Mouse (Mus musculus) adrenal gland, adult 8-10 months (tissue): ENCODE data around the gene Hnrnpa1. TPM values are rescaled to one million over a fixed set of nuclear protein-coding genes. Genes with fewer than 3 reads are reported as not detected.

Source experiments
- DNase-seq: peaks from one replicate; pipeline ENCODE4 v3.0.0; 2022
- total RNA-seq, 4 experiments: library from RNA; stranded (reverse); gene quantifications; 2 replicates each; pipeline ENCODE4 v1.2.4; 2022

The Hnrnpa1 gene
- 100 to 1,000 TPM; 151 to 278 (median 211) TPM for total RNA-seq

DNA sequence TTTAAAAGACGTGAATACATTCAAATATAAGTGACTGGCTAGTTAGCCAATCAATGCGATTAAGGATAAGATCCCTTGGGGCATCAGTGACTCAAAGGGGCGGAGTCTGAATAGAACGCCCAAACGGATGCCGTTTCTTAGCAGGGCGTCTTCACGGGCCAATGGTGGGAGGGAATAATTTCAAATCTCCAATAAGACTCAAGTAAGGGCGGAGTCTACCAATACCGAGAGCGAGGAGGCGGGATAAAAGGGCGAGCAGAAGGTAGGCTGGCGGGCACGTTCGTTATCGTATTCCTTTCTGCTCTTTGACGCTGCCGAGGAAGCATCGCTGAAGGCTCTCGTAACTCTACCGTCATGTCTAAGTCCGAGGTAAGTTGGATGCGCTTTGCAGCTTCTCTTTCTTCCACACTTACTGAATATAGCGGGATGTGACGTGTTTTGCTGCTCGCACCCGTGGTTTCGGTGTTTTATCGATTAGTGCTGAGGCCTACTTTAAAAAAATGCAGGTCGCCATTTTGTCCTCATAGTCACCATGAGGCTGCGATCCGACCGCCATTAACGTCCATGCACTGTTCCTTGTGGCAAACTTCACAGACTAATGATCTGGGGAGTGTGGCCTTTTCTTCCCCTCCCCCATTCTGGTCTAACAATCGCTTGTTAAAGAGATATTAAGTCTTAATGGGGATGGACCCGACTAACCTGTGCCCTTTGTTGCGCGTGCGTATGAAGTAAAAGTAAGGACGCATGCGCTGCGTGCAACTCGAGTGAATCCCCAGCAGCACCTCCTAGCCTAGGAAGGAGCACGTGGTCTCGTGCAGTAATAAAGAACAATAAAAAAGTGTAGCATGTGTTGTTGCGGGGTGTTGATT lies at the start of gene Hnrnpa1:
TSS of gene Hnrnpa1 (plus strand) at position 273 of the 869 bp plus-strand sequence.
- DNase-seq = peak; percentile 96

DNA sequence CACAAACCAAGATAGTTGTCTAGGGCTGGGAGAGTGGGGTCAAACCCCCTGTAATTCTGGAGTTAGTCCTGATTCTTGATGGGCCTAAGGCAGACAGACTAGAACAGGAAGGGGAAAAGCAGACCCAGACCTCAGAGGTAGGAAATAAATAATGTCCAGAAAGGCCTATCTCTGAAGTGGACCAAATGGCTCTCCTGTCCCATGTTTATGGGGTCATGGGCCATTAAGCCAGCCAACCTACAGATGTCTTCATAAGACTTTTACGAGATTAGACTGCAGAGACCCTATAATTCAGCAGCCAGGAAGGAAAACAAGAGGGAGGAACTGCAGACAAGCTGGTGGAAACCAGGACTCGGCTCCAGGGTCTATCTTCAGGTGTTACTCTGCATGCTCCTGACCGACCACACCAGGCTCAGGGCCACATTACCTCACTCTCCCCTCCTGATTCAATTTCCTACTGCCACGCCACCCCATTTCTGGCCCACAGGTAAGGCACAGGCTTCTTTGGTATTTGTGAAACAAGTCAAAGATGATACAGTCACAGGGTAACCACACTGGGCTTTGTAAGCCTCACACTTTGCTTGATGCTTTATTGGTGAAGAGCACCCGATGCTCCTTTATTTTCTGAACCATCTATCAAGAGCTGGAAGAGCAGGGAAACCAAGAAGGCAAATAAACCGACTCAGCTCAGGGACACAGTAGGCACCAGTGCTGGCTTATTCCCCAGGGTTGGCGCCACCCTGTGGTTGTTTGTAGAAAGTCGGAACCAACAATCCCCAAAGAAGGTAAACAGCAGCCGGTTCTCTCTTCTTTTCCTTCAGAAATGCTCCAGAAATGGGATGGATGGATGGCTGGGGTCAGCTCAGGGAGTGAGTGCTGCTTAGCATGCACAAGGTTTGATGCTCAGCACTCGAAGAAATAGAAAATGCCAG lies 49.4 kb upstream of the Hnrnpa1 start:
- no peak for DNase-seq

DNA sequence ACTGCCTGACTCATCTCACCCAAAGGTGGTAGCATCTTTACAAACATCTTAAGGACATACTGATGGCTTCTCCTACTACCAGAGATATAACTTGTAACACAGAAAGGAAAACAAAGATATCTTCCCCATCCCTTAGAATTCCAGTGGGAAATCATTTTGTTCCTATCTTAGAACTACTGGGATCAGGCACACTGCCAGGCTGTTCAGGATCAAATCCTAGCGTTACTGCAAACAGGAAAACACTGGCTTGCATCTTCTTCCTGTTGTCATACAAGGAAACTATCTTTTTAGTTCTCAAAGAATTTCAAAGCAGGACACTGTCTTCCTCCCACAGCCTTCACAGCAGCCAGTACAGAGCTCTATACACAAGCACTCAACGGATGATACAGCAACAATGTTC lies 46.6 kb upstream of the Hnrnpa1 start:
- DNase-seq = no peak

DNA sequence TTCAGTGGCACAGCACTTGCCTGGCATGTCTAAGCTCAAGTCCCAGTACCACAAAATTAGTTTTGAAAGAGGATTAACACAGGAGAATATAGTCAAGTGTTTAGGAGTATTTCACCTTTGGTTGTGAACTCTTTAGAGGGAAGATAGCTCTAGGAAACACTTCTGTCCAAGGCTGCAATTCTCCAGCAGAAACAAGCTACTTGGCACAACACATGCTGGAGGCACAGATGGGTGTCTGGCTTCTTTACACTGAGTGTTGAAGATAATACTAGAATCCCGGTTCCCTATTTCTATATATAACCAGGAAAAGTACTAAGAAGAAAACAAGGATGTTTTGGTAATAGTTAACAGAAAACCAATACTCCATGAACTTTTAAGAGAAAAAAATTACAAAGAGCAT lies 43.4 kb upstream of the Hnrnpa1 start:
- no peak for DNase-seq

DNA sequence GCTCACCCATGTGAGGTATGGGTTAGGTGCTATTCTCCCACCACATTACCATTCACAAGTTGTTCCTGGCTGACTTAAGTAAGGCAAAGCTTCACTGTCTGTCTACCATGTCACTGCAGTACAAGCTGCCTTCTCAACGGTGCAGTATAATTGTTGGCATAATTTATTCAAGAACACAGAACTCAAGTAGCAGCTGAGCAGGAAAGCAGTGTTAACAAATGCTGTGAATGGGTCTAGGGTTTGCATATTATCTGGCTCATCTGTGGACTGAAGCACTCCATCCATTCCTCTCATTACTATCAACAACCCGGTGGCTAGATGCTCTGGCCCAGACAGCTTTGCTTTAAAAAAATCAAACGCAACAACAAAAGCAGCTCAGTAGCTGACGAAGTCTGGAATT lies 42.4 kb upstream of the Hnrnpa1 start:
- no peak for DNase-seq

DNA sequence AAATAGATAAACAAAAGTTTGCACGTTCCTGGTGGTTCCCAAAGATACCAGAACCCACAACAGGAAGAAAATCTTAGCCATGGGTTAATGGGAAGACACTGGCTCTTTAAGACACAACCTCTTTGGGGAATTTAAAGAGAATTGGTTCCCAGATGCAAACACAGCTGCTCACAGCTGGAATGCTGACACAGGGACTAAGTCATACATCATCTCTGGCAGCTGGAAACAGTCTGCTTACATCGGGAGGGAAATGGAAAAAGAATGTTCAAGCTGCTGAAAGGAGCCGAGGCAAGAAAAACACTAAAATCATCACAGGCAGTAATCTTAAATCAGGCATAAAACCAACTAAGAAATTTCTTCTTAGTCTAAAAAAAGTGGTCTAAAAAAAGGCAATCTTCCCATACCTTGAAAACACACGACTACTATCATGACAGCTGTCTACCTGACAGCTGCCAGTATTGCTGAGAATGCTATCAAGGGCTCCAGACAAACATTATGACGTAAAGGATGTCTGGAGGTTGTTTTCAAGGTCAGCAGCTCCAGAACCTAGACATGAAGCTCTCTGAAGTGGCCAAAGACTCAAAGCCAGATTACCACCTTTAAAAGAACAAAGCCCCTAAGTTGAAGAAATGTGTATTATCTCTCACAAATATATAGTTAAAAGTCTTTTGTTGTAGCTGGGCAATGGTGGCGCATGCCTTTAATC lies 38.0 kb upstream of the Hnrnpa1 start:
- no peak for DNase-seq

DNA sequence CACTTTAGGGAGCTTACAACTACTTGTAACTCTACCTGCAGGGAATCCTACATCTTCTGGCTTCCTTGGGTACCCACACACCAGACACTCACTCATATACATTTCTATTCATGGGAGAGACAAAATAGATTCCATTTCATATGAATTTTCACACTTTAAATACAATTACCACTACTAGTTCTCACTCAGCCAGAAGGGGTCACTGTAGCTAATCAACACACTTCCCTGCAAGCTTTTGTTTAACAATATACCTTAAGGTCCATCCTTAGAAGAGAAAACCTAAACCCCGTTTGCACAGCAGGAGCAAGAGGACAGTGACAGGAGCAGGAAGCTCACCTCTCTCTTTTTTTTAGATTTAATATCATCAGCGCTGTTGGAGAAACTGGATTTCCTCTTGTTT lies 35.1 kb upstream of the Hnrnpa1 start:
- DNase-seq = no peak

DNA sequence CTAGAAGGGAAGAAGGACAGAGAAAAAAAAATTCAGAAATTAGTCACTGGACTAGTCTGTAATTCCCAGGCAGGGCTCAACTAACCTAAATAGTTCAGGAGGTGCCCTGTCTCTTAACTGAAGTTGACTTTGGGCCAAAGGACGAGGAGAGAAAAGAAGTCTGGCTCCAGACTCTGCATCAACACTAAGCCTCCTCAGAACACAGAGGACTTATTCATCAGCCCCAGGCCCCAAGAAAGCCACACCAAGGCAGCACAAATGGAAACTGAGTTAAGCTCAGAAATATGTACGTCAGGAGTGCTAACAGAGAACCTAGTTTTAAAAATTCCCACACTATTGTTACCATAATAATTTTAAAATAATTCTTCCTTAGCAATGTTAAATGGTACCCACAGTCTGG lies 26.1 kb upstream of the Hnrnpa1 start:
- no peak for DNase-seq

DNA sequence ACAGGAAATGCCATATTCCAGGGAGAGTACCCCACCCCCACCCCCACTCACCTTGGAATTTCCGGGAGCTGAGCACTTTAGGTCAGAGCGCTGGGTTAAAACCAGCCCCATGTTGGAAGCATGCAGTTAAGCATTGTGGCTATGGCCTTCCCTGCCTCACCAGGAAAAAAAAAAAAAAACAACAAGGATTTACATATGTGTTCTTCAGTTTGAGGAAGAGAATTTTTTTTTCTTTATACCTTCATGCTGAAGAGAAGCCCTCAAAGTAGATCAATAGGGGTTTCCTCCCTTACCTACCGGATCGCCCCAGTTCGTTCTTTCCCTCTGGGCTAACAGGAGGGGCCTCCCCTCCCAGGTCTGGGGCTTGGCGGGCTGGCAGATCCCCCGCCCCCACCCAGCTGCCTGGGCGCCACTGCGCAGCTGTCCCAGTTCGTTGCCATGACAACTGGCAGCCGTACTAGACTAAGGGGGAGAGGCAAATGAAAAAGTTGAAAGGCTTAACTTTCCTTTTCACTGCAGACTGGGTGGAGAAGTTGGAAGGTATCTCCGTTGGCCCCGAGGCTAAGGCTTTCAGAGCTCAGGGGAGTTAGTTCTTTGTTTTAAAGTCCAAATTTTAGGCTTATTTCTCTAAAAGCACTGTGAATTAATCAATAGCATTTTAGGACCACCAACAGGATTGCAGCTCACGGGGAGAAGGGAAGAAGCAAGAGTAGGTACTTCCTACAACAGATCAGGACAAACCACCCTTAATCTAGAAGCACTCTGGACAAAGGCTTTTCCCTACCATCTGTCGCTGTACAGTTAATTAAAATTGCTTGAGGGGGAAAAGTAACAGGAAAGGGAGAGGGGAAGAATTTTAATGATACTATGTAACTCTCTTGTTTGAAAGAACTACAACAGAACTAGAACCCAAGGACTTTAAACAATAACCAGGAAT lies 25.0 kb upstream of the Hnrnpa1 start:
- DNase-seq = peak; percentile 83

DNA sequence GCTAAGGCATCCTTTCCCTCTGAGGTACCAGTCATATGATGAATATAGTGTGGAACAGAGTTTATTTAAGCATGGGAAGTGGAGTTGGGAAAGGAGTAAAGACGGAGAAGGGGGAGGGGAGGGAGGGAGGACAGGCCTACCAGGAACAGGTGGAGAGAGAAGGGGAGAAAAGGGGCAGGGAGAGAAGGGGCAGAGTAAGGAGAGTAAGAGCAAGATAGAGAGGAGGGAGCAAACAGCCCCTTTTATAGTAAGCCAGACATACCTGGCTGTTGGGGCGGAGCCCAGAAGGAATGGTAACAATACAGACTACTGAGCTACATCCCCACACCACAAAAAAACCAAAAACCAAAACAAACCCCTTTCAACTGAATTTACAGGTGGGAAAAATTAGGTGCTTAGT lies 24.2 kb upstream of the Hnrnpa1 start:
- DNase-seq = no peak

DNA sequence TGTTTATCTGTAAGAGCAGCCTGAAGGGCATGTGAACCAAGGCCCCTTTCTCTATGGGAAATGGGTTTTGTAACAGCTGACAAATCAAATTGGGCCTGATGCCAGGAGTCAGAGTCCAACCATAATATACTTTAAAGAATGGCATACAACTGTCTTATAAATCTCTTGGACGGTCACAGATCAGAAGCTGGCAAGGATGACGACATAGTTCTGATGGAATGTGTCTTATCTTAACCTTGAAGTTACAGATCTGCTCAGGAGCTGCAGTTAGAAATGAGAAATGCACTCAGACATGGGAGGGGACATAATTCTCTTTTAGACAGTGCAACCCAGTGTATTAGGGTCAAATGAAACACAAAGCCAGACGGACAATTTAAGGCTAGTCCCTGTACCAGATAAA lies 19.4 kb upstream of the Hnrnpa1 start:
- DNase-seq = peak; percentile 82

DNA sequence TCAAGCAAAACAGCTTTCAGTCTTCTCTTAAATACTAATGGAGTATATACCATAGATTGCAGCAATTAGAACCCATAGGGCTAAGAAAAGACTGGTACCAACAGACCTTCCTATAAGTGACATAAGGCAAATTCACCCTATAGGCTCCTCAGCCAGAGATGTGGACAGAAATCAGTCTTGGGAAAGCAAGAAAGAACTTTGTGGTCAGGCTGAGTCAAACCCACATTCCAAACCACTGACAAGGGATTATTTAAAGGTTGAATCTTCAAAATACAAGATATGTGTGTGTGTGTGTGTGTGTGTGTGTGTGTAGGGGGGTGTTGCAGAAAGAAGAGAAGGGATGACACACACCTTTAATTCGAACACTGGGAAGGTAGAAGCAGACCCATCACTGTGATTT lies 18.8 kb upstream of the Hnrnpa1 start:
- DNase-seq = no peak

DNA sequence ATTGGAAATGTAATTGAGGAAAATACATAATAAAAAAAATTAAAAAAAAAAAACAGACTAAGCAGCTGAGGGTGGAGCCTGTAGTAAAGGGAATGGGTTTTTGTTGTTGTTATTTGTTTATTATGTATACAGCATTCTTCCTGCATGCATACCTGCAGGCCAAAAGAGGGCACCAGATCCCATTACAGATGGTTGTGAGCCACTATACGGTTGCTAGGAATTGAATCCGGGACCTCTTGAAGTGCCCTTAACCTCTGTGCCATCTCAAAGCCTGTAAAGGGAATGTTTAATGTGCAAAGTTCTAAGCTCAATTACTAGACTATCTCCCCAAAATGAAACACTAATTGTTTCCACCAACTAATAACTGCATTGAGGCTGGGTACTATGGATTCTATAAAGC lies 16.1 kb upstream of the Hnrnpa1 start:
- DNase-seq = no peak

DNA sequence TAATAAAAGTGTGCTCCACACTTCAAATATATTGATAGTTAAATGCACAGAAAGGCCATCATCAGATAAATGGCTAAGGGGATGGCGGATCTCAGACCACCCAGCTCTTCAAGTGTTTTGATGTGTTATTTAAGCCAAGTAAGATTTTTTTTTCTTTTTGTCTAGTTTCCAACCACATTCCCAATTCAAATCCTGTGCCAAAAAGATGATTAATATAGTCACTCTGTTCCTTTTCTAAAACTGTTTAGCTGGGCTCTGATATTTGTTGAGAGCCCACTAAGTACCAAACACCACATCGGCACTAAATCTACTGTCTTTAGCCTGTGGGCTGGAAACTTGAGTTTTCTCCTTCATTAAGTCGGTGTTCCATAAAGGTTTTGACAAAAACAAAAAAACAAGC lies 13.2 kb upstream of the Hnrnpa1 start:
- no peak for DNase-seq

DNA sequence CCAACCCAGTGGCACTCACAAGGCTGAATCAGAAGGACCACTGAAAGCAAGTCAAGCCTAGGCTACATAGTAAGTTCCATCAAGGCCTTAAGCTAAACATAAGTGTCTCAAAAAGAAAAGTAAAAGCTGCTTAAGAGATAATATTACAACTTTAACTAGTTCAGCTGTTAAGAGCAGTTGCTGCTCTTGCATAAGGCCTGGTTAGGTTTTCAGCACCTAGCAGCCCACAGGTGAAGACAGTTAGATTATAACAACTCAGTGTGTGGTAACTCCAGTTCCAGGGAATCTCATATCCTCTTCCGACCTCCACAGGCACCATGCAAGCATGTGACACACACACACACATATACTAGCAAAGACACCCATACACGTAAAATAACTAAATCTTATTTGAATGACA lies 12.7 kb upstream of the Hnrnpa1 start:
- no peak for DNase-seq

DNA sequence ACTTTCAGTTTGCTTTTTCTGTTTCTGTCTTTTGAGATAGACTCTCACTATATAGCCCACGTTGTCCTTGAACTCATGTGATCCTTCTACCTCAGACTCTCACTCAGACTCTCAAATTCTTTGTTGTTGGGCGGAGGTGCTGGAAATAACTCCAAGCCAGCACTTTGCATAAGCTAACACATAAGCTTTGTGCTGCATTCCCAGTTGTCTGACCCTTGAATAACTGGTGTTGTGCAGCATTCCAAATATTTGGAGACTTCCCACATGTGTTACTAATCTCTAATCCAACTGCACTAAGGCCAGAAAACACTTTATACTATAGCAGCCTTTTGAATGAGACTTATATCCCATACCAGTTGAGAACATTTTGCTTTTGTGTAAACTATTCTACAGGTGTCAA lies 11.3 kb upstream of the Hnrnpa1 start:
- DNase-seq = no peak

DNA sequence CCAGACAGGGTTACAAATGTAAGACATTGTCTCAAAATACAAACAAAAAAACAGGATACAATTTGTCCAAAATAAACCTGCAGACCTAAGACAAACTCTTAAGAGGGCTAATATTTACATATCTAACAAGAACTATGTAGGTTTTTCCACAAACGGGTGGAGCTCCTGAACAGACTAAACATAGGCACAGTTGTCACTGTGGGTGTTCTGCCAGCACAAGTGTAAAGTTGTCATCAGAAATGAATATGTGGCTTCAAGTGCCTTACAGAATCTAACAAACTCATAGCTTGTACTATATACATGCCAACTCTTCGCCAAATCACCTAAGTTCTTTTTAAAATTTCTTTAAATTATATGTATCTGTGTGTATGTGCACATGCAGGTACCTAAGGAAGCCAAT lies 7.1 kb upstream of the Hnrnpa1 start:
- DNase-seq = no peak

DNA sequence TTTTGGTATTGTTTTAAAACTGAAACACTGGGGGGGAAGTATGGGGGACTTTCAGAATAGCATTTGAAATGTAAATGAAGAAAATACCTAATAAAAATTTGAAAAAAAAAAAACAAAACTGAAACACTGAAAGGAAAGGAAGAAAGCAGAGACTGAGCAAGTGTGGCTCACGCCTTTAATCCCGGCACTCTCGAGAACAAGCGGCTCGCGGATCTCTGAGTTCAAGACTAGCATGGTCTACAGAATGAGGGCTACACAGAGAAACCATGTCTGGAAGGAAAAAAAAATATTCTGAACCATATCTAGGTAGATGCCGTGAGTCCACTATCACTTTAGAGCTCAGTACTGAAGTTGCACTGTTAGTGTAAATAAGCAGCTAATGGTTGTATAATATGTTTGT lies 2.9 kb upstream of the Hnrnpa1 start:
- no peak for DNase-seq

DNA sequence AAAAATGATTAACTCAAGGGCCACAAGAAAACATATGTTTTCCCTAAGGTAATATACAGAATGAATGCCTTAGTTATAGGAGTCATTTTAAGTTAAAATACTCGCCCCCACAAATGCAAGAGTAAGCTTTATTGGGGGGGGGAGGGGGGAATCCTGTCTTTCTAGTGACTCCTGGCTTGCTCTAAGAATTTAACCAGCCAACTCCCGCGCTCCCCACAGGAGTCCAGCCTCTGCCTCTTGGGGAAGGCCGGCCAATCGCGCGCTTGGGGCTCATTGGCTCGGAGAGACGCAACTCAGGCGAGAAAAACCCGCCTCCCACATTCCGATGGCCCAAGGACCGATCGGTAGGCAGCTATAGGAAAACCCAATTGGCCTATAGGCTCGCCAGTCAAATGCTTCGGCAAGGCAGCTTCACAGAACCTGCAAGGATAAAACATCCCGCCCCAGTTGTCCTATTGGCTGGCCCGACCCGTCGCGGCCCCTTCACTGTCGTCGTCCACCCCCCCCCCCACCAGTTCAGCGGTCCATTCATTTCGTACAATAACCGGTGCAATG lies 1.0 kb upstream of the Hnrnpa1 start:
- peak; percentile 93 for DNase-seq

DNA sequence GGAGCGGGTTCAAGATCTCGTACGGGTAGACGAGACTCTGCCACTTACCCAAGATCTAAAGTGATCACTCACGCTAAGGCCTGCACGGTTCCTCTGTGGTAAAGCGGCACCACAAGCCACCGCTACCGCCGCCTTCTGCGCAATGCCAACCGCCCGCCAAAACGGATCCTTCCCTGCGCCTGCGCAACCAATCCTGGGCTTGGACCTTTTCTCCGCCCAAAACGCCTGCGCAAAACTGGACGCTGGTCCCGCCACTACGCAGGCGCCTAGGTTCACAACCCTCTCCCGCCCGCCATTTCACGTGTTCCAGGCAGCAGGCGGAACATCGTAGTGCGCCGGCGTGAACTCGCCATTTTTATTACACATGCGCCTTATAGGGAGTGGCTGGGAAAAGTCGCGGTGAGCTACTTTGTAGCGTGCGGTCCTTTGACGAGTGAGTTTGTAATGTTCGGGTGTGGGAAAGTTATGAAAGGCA lies 510 bp upstream of the Hnrnpa1 start, which contains the start of gene Cbx5:
TSS of gene Cbx5 (minus strand) at position 132 of the 475 bp plus-strand sequence.
- DNase-seq = peak; percentile 98
